Mouse (Mus musculus): ENCODE data around the gene Ccdc9.
"Not testable (repeated sequence)": the region's sequence is repeated elsewhere in the genome, so short reads cannot be mapped to it uniquely, and the experiment has no call there.

The Ccdc9 gene

GRCm38 (mm10) chr7:16308093-16308492 lies 21.5 kb upstream of the Ccdc9 start, which contains the start of gene Bbc3:
TSS of gene Bbc3 (plus strand) at chr7:16308393.
- DNase-seq, result not testable (repeated sequence)

- DNase-seq, result not testable (repeated sequence)
These were observed 20.5 kb upstream of the Ccdc9 start for GRCm38 (mm10) chr7:16307141-16307540.

GRCm38 (mm10) chr7:16299419-16300035 lies 12.9 kb upstream of the Ccdc9 start:
- peak; percentile 83 to 84 for DNase-seq

- DNase-seq, result no peak
These were observed 12.3 kb upstream of the Ccdc9 start for GRCm38 (mm10) chr7:16298927-16299326.

GRCm38 (mm10) chr7:16297616-16298015 lies 11.0 kb upstream of the Ccdc9 start:
- DNase-seq, result no peak

- DNase-seq, result peak; percentile 95 to 97
These were observed 10.3 kb upstream of the Ccdc9 start for GRCm38 (mm10) chr7:16296766-16297390.

- no peak for DNase-seq
These were observed 9.6 kb upstream of the Ccdc9 start for GRCm38 (mm10) chr7:16296146-16296545.

GRCm38 (mm10) chr7:16295321-16295900 lies 8.8 kb upstream of the Ccdc9 start:
- DNase-seq, result peak; percentile 78

GRCm38 (mm10) chr7:16294837-16295236 lies 8.2 kb upstream of the Ccdc9 start:
- peak; percentile 96 for DNase-seq

GRCm38 (mm10) chr7:16294346-16294745 lies 7.8 kb upstream of the Ccdc9 start:
- peak; percentile 54 to 62 for DNase-seq

GRCm38 (mm10) chr7:16287791-16288190 lies 1.2 kb upstream of the Ccdc9 start:
- DNase-seq, result no peak

GRCm38 (mm10) chr7:16287016-16287415 lies 421 bp upstream of the Ccdc9 start:
- no peak for DNase-seq

GRCm38 (mm10) chr7:16285450-16286025 lies 1.1 kb downstream of the Ccdc9 start:
- DNase-seq, result peak; percentile 59 to 64

- no peak for DNase-seq
These were observed 1.7 kb downstream of the Ccdc9 start for GRCm38 (mm10) chr7:16284904-16285303.

- no peak for DNase-seq
These were observed 2.6 kb downstream of the Ccdc9 start for GRCm38 (mm10) chr7:16284001-16284400.

GRCm38 (mm10) chr7:16282334-16282733 lies 4.3 kb downstream of the Ccdc9 start:
- DNase-seq, result no peak

- DNase-seq, result no peak
These were observed 5.9 kb downstream of the Ccdc9 start for GRCm38 (mm10) chr7:16280721-16281120.

- DNase-seq, result no peak
These were observed 11.4 kb downstream of the Ccdc9 start for GRCm38 (mm10) chr7:16274922-16275890.

GRCm38 (mm10) chr7:16273766-16274140 lies 12.8 kb downstream of the Ccdc9 start:
- DNase-seq, result peak; percentile 73 to 83

- peak; percentile 85 for DNase-seq
These were observed 13.4 kb downstream of the Ccdc9 start, which contains the start of gene Inafm1 for GRCm38 (mm10) chr7:16273081-16273765. TSS of gene Inafm1 (minus strand) at chr7:16273617.

GRCm38 (mm10) chr7:16272681-16273080 lies 13.9 kb downstream of the Ccdc9 start:
- peak; percentile 57 to 62 for DNase-seq

- no peak for DNase-seq
These were observed 15.5 kb downstream of the Ccdc9 start for GRCm38 (mm10) chr7:16271139-16271538.
